Mouse (Mus musculus) intestine, embryonic 14.5 days (tissue): ENCODE results near the gene Tbck. TPM values are rescaled to one million over a fixed set of nuclear protein-coding genes. Genes with fewer than 3 reads are reported as not detected.

Source experiments
- ATAC-seq: fragments of 200-750 bp; cut with Nextera tagmentation; replicated peaks from 2 replicates; pipeline ENCODE4 v1.8.0; 2017; ENCODE audit warnings: low read depth, moderate number of reproducible peaks, moderate TSS enrichment, moderate library complexity; ENCODE audit not compliant: low FRiP score, low TSS enrichment
- DNase-seq: peaks from one replicate; pipeline ENCODE4 v3.0.0-alpha.2; 2018; ENCODE audit warnings: low spot score
- H3K27ac ChIP-seq: fragments of 300-500 bp; sonication (generic); 2 replicates; pipeline ENCODE4 v1.5.1; 2014; ENCODE audit warnings: low read depth, mild to moderate bottlenecking, control low read depth
- H3K27me3 ChIP-seq: fragments of 300-500 bp; sonication (generic); replicated peaks from 2 replicates; pipeline ENCODE4 v1.6.1; 2014; ENCODE audit warnings: low read length, control low read depth; ENCODE audit not compliant: control insufficient read depth, insufficient read depth
- H3K36me3 ChIP-seq: fragments of 300-500 bp; sonication (generic); 2 replicates; pipeline ENCODE4 v1.6.1; 2014; ENCODE audit warnings: low read length, control low read depth; ENCODE audit not compliant: control insufficient read depth, insufficient read depth
- H3K4me1 ChIP-seq: fragments of 300-500 bp; sonication (generic); replicated peaks from 2 replicates; pipeline ENCODE4 v1.6.1; 2014; ENCODE audit warnings: low read length, control low read depth, mixed read lengths; ENCODE audit not compliant: control insufficient read depth, insufficient read depth
- H3K4me2 ChIP-seq: fragments of 300-500 bp; sonication (generic); 2 replicates; pipeline ENCODE4 v1.6.1; 2014; ENCODE audit warnings: low read length
- H3K4me3 ChIP-seq: fragments of 300-500 bp; sonication (generic); 2 replicates; pipeline ENCODE4 v1.5.1; 2014; ENCODE audit warnings: low read depth, low read length, control low read depth, mixed read lengths
- H3K9ac ChIP-seq: fragments of 300-500 bp; sonication (generic); 2 replicates; pipeline ENCODE4 v1.6.1; 2014; ENCODE audit warnings: mild to moderate bottlenecking, low read length
- H3K9me3 ChIP-seq: fragments of 300-500 bp; sonication (generic); 2 replicates; pipeline ENCODE4 v1.6.1; 2016; ENCODE audit warnings: low read length, control low read depth; ENCODE audit not compliant: control insufficient read depth
- WGBS: fragments of 180-500 bp; shearing (Covaris S2); extraction: QIAGEN DNeasy Blood & Tissue Kit; methylation state at CpG from one replicate; pipeline ENCODE4 v1.1.7; 2014; 5-methylcytosine and 5-hydroxymethylcytosine counted together
- polyA plus RNA-seq: library from polyadenylated mRNA; unstranded; fragments of >200 nt; fragmentation: Nextera tagmentation; extraction: Ambion mirVana; gene quantifications from 2 replicates; pipeline ENCODE4 v1.2.1, GENCODE M21; 2014

Tbck gene
- polyA plus RNA-seq, 1 experiment from 2014 or later, result 17.6 TPM

DNA sequence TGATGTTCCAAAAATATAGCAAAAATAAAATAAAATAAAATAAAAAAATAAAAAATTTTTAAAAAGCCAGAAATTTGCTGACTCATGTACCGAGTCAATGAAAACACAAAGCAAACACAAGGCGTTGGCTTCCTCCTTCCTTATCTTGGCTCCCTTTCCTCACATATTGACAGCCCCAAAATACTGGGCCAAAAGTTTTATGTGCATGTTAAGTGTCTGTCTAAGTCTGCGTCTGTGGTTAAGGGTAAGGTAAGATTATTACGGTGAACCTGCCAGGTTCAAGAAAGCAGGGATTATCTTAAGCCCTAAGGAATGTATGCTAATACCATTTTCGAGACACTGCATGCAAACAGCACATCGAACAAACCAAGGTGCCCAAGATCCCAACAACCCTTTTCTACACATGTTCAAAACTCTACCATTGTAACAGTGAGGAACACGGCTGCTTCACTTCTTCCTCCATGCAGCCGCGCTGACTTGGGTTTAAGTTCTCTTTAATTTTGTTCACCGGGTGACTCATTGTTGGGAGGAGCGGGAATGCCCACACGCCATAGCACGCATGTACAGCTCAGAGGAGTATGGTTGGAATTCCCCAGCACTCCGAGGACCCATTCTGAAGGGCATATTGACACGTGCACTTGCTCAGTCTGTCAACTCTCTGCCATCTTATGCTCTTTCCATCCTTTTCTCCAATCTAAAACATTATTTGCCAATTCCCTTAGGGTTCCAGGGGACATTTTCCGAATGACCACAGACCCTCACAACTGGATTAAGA, 203.3 kb downstream of the Tbck start:
- no peaks in the 10 kb centered on the region for H3K27me3 ChIP-seq
- no peaks in the 10 kb centered on the region for H3K36me3 ChIP-seq
- no peak overlapping the region for H3K9ac ChIP-seq
- no peak overlapping the region for H3K27ac ChIP-seq
- ATAC-seq (no peak), DNase-seq (no peak)
- 85% methylated on average over 16 of the region's 16 CpGs for WGBS
- H3K4me2 ChIP-seq, result no peak overlapping the region
- H3K4me3 ChIP-seq, result no peak overlapping the region
- no peaks in the 10 kb centered on the region for H3K4me1 ChIP-seq
- H3K9me3 ChIP-seq, result no peaks in the 10 kb centered on the region

Other genes with a start within 250 kb of the Tbck start
- 2.7 and 5.0 TPM in 2 replicates for gene Gimd1, start 54.3 kb upstream of the Tbck start, polyA plus RNA-seq
- gene Aimp1, start 226 bp downstream of the Tbck start, polyA plus RNA-seq, result 86.1 and 86.4 TPM in 2 replicates